Mouse (Mus musculus) cortical plate, adult 2 months (tissue): Measurements from ENCODE around the gene Zfp109.

Source experiments
- CTCF ChIP-seq: fragments of 200-500 bp; IDR thresholded peaks from 2 replicates; pipeline ENCODE4 v1.5.1; 2011; ENCODE audit warnings: mild to moderate bottlenecking, control low read depth, low read length; ENCODE audit not compliant: insufficient read depth; ENCODE audit errors: extremely low read depth
- POLR2A ChIP-seq: fragments of 200-500 bp; IDR thresholded peaks from 2 replicates; pipeline ENCODE4 v1.6.1; 2011; ENCODE audit warnings: mild to moderate bottlenecking, low read length, control low read depth; ENCODE audit not compliant: insufficient read depth; ENCODE audit errors: extremely low read depth

GRCm38 (mm10) chr7:24274456-24274855 lies 37.1 kb upstream of the Zfp109 start:
- TF ChIP-seq CTCF (no peak), POLR2A (no peak)
